Mouse (Mus musculus): Measurements from ENCODE around the gene Hoxc9.
A peak's percentile ranks its signal among the peaks of the same experiment; 100 is the strongest.

Hoxc9 gene

GRCm38 (mm10) chr15:102955833-102956640, 20.2 kb upstream of the Hoxc9 start:
- DNase-seq (ENCODE audit: low spot score in 2 of 2) = no peak

- DNase-seq (ENCODE audit: low spot score in 2 of 2) = no peak
Observed at GRCm38 (mm10) chr15:102956906-102957305, 19.3 kb upstream of the Hoxc9 start.

GRCm38 (mm10) chr15:102959663-102960191, 16.5 kb upstream of the Hoxc9 start:
- DNase-seq (ENCODE audit: low spot score in 2 of 2) = no peak

GRCm38 (mm10) chr15:102961728-102962127, 14.5 kb upstream of the Hoxc9 start:
- DNase-seq (ENCODE audit: low spot score in 2 of 2) = no peak

GRCm38 (mm10) chr15:102962492-102962891, 13.7 kb upstream of the Hoxc9 start:
- no peak for DNase-seq (ENCODE audit: low spot score in 2 of 2)

GRCm38 (mm10) chr15:102963259-102963658, 13.0 kb upstream of the Hoxc9 start:
- no peak for DNase-seq (ENCODE audit: low spot score in 2 of 2)

- DNase-seq (ENCODE audit: low spot score in 2 of 2) = no peak
Observed at GRCm38 (mm10) chr15:102963671-102964640, 12.3 kb upstream of the Hoxc9 start.

GRCm38 (mm10) chr15:102965003-102965891, 11.0 kb upstream of the Hoxc9 start:
- DNase-seq (ENCODE audit: low spot score in 2 of 2) = no peak

GRCm38 (mm10) chr15:102965892-102966775, 10.1 kb upstream of the Hoxc9 start:
- peak; percentile 63 to 90 for DNase-seq (ENCODE audit: low spot score in 2 of 2)

GRCm38 (mm10) chr15:102966776-102967311, 9.4 kb upstream of the Hoxc9 start, which contains the start of gene Hoxc10:
Gene Hoxc10 (plus strand): TSS chr15:102966796.
- no peak for DNase-seq (ENCODE audit: low spot score in 2 of 2)

GRCm38 (mm10) chr15:102967312-102967510, 9.0 kb upstream of the Hoxc9 start, which contains the start of gene Hoxc5:
Gene Hoxc5 (plus strand): TSS chr15:102967443.
- no peak for DNase-seq (ENCODE audit: low spot score in 2 of 2)

GRCm38 (mm10) chr15:102967511-102968397, 8.5 kb upstream of the Hoxc9 start:
- DNase-seq (ENCODE audit: low spot score in 2 of 2) = no peak

GRCm38 (mm10) chr15:102969296-102969695, 6.9 kb upstream of the Hoxc9 start:
- no peak for DNase-seq (ENCODE audit: low spot score in 2 of 2)

- DNase-seq (ENCODE audit: low spot score in 2 of 2) = no peak
Observed at GRCm38 (mm10) chr15:102970740-102971139, 5.5 kb upstream of the Hoxc9 start.

- no peak for DNase-seq (ENCODE audit: low spot score in 2 of 2)
Observed at GRCm38 (mm10) chr15:102972254-102972653, 4.0 kb upstream of the Hoxc9 start.

- no peak for DNase-seq (ENCODE audit: low spot score in 2 of 2)
Observed at GRCm38 (mm10) chr15:102972753-102973152, 3.5 kb upstream of the Hoxc9 start.

GRCm38 (mm10) chr15:102975034-102975433, 1.2 kb upstream of the Hoxc9 start:
- no peak for DNase-seq (ENCODE audit: low spot score in 2 of 2)

- no peak for DNase-seq (ENCODE audit: low spot score in 2 of 2)
Observed at GRCm38 (mm10) chr15:102975688-102976111, 539 bp upstream of the Hoxc9 start.
